Mouse (Mus musculus): Measurements from ENCODE around the gene Gm3526. TPM values are rescaled to one million over a fixed set of nuclear protein-coding genes. Genes with fewer than 3 reads are reported as not detected.
"Not testable (repeated sequence)": the region's sequence is repeated elsewhere in the genome, so short reads cannot be mapped to it uniquely, and the experiment has no call there.

The Gm3526 gene
- polyA plus RNA-seq (2015; fragmentation: Nextera tagmentation; extraction: Ambion mirVana) = not detected in 2 replicates

DNA sequence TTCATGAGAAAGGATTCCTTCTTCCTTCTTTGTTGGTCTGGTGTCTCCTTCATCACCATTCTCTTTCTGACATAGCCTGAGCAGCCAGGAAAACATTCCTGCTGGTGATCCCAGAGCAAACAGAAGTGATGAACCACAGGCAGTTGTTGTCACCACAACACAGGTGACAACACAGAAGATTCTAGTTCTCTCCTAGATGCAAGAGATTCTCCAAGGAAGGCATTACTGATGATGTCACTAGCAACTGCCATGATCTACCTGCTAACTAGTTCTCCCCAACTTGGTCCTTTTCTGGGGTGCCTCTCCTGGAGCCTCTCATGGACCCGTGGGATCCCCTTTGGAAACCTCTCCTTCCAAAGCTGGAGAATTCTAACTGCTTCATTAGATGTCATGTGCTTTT lies at the start of gene Gm3526:
Gene Gm3526, minus strand, starts transcription at position 101 of the 400 bp plus-strand sequence.
- ATAC-seq; H3K36me3 ChIP-seq (replicated peaks; ENCODE audit: insufficient read depth, low read length); H3K27ac ChIP-seq (ENCODE audit: low read depth); H3K27me3 ChIP-seq (ENCODE audit: insufficient read depth, low read length); H3K4me3 ChIP-seq (ENCODE audit: low read depth, low read length); H3K4me1 ChIP-seq (ENCODE audit: insufficient read depth); H3K9me3 ChIP-seq (ENCODE audit: low read length); H3K9ac ChIP-seq (replicated peaks); H3K4me2 ChIP-seq (ENCODE audit: low read depth, low read length); DNase-seq: not testable (repeated sequence)
- WGBS (ENCODE audit: insufficient replicate concordance) = no CpG with 5 or more reads among the region's 1 CpGs

Other genes with a start within 250 kb of the Gm3526 start
- gene Gm3298, start 244.7 kb downstream of the Gm3526 start, polyA plus RNA-seq (2015; fragmentation: Nextera tagmentation; extraction: Ambion mirVana) = not detected in 2 replicates
- not detected in 2 replicates for gene 4930555G01Rik, start 210.0 kb downstream of the Gm3526 start, polyA plus RNA-seq (2015; fragmentation: Nextera tagmentation; extraction: Ambion mirVana)
- gene Gm8281, start 189.5 kb downstream of the Gm3526 start, polyA plus RNA-seq (2015; fragmentation: Nextera tagmentation; extraction: Ambion mirVana) = not detected in 2 replicates
- not detected in 2 replicates for gene Gm8279, start 129.1 kb downstream of the Gm3526 start, polyA plus RNA-seq (2015; fragmentation: Nextera tagmentation; extraction: Ambion mirVana)
- gene Gm3317, start 96.0 kb downstream of the Gm3526 start, polyA plus RNA-seq (2015; fragmentation: Nextera tagmentation; extraction: Ambion mirVana) = not detected in 2 replicates
- not detected in 2 replicates for gene Gm8271, start 74.8 kb downstream of the Gm3526 start, polyA plus RNA-seq (2015; fragmentation: Nextera tagmentation; extraction: Ambion mirVana)
- gene Gm3542, start 74.3 kb upstream of the Gm3526 start, polyA plus RNA-seq (2015; fragmentation: Nextera tagmentation; extraction: Ambion mirVana) = not detected in 2 replicates
- not detected in 2 replicates for gene Gm3500, start 128.5 kb upstream of the Gm3526 start, polyA plus RNA-seq (2015; fragmentation: Nextera tagmentation; extraction: Ambion mirVana)
- not detected in 2 replicates for gene Gm3194, start 194.9 kb upstream of the Gm3526 start, polyA plus RNA-seq (2015; fragmentation: Nextera tagmentation; extraction: Ambion mirVana)
- gene Gm8246, start 217.2 kb upstream of the Gm3526 start, polyA plus RNA-seq (2015; fragmentation: Nextera tagmentation; extraction: Ambion mirVana) = not detected in 2 replicates
- not detected in 2 replicates for gene Gm3187, start 223.6 kb upstream of the Gm3526 start, polyA plus RNA-seq (2015; fragmentation: Nextera tagmentation; extraction: Ambion mirVana)
- gene Gm3488, start 241.1 kb upstream of the Gm3526 start, polyA plus RNA-seq (2015; fragmentation: Nextera tagmentation; extraction: Ambion mirVana) = not detected in 2 replicates